Mouse (Mus musculus) CH12.LX (cell line): ENCODE data around the gene Tbl1xr1. TPM values are rescaled to one million over a fixed set of nuclear protein-coding genes. Genes with fewer than 3 reads are reported as not detected.
A peak's percentile ranks its signal among the peaks of the same experiment; 100 is the strongest.

Experiments
- DNase-seq: peaks from one replicate; pipeline ENCODE4 v3.0.0-alpha.2; 2013; ENCODE audit errors: extremely low read depth
- H3K27ac ChIP-seq: 2 replicates; pipeline ENCODE4 v1.5.1; 2012; ENCODE audit warnings: low read depth, mild to moderate bottlenecking, control low read depth, moderate library complexity; ENCODE audit not compliant: insufficient read depth
- H3K27me3 ChIP-seq: replicated peaks from 2 replicates; pipeline ENCODE3; 2012; ENCODE audit warnings: inconsistent platforms
- H3K36me3 ChIP-seq, 2 experiments: replicated peaks in 1 of 2; 2 replicates each; pipeline versions ENCODE3 to v1.6.1; 2012; ENCODE audit warnings: inconsistent platforms in 1 of 2, low read length in 1 of 2, mild to moderate bottlenecking in 1 of 2, mixed read lengths in 1 of 2, moderate library complexity in 1 of 2; ENCODE audit not compliant: control insufficient read depth in 1 of 2, insufficient read depth in 1 of 2
- H3K4me1 ChIP-seq, 2 experiments: 2 replicates each; pipeline ENCODE4 v1.6.1; 2012; ENCODE audit warnings: inconsistent platforms in 1 of 2, moderate library complexity in 1 of 2; ENCODE audit not compliant: insufficient read depth in 2 of 2, control insufficient read depth in 1 of 2
- H3K4me2 ChIP-seq: 2 replicates; pipeline ENCODE4 v1.6.1; 2012; ENCODE audit warnings: low read depth, mild to moderate bottlenecking, control low read depth; ENCODE audit not compliant: poor library complexity, insufficient read depth, severe bottlenecking
- H3K4me3 ChIP-seq, 3 experiments: fragments of 150-350 bp in 1 of 3; sonication (generic) in 1 of 3; replicated peaks in 1 of 3; 2 replicates each; pipeline versions ENCODE3 to v1.5.1; 2011 to 2012; ENCODE audit warnings: low read depth in 2 of 3, low read length in 2 of 3, mild to moderate bottlenecking in 2 of 3, moderate library complexity in 2 of 3, control low read depth in 1 of 3, improper control_type of control experiment in 1 of 3, inconsistent platforms in 1 of 3, mixed read lengths in 1 of 3; ENCODE audit not compliant: poor library complexity in 1 of 3
- H3K79me2 ChIP-seq: replicated peaks from 2 replicates; pipeline ENCODE4 v1.6.1; 2012; ENCODE audit warnings: mild to moderate bottlenecking, moderate library complexity; ENCODE audit not compliant: control insufficient read depth, poor library complexity, insufficient read depth, severe bottlenecking; ENCODE audit errors: extremely low read depth
- H3K9ac ChIP-seq: 2 replicates; pipeline ENCODE4 v1.6.1; 2012; ENCODE audit warnings: low read depth, mild to moderate bottlenecking, control low read depth, moderate library complexity; ENCODE audit not compliant: insufficient read depth
- H3K9me3 ChIP-seq: replicated peaks from 2 replicates; pipeline ENCODE3; 2012; ENCODE audit warnings: low read length, inconsistent platforms, mixed read lengths
- BHLHE40 ChIP-seq: IDR thresholded peaks from 2 replicates; pipeline ENCODE4 v1.6.1; 2011; ENCODE audit warnings: mild to moderate bottlenecking, low read depth, low read length, improper control_type of control experiment
- CHD1 ChIP-seq: IDR thresholded peaks from 2 replicates; pipeline ENCODE4 v1.6.1; 2012; ENCODE audit warnings: low read depth, low read length, improper control_type of control experiment, inconsistent platforms
- CHD2 ChIP-seq: IDR thresholded peaks from 2 replicates; pipeline ENCODE4 v1.6.1; 2011; ENCODE audit warnings: low read length, improper control_type of control experiment
- CTCF ChIP-seq, 2 experiments: IDR thresholded peaks in 1 of 2; conservative IDR thresholded peaks in 1 of 2; 2 replicates each; pipeline ENCODE4 v1.5.1; 2011 to 2012; ENCODE audit warnings: low read depth in 2 of 2, low read length in 2 of 2, improper control_type of control experiment in 1 of 2, inconsistent platforms in 1 of 2, mild to moderate bottlenecking in 1 of 2, moderate library complexity in 1 of 2
- ETS1 ChIP-seq: conservative IDR thresholded peaks from 2 replicates; pipeline ENCODE4 v1.6.1; 2012; ENCODE audit warnings: low read depth, mild to moderate bottlenecking, inconsistent platforms, low read length, improper control_type of control experiment, moderate library complexity
- HCFC1 ChIP-seq: IDR thresholded peaks from 2 replicates; pipeline ENCODE4 v1.6.1; 2012; ENCODE audit warnings: low read depth, mild to moderate bottlenecking, inconsistent platforms, low read length, improper control_type of control experiment
- IRF4 ChIP-seq: IDR thresholded peaks from 2 replicates; pipeline ENCODE4 v1.6.1; 2014; ENCODE audit warnings: low read depth, mild to moderate bottlenecking, inconsistent platforms, low read length, improper control_type of control experiment
- KAT2A ChIP-seq: IDR thresholded peaks from 2 replicates; pipeline ENCODE4 v1.6.1; 2012; ENCODE audit warnings: low read length, improper control_type of control experiment, inconsistent platforms; ENCODE audit not compliant: insufficient replicate concordance
- MAX ChIP-seq: IDR thresholded peaks from 2 replicates; pipeline ENCODE4 v1.6.1; 2011; ENCODE audit warnings: low read length, improper control_type of control experiment
- MAZ ChIP-seq: IDR thresholded peaks from 2 replicates; pipeline ENCODE4 v1.6.1; 2012; ENCODE audit warnings: low read depth, mild to moderate bottlenecking, inconsistent platforms, low read length, improper control_type of control experiment, moderate library complexity
- MEF2A ChIP-seq: IDR thresholded peaks from 2 replicates; pipeline ENCODE4 v1.6.1; 2014; ENCODE audit warnings: low read depth, mild to moderate bottlenecking, inconsistent platforms, low read length, improper control_type of control experiment, borderline replicate concordance
- MXI1 ChIP-seq: IDR thresholded peaks from 2 replicates; pipeline ENCODE4 v1.6.1; 2011; ENCODE audit warnings: mild to moderate bottlenecking, low read depth, low read length, improper control_type of control experiment
- NELFE ChIP-seq: IDR thresholded peaks from 2 replicates; pipeline ENCODE4 v1.6.1; 2011; ENCODE audit warnings: low read depth, low read length, improper control_type of control experiment
- RAD21 ChIP-seq: IDR thresholded peaks from 2 replicates; pipeline ENCODE4 v1.6.1; 2011; ENCODE audit warnings: low read depth, mild to moderate bottlenecking, low read length, improper control_type of control experiment, moderate library complexity
- TCF12 ChIP-seq: IDR thresholded peaks from 2 replicates; pipeline ENCODE4 v1.6.1; 2014; ENCODE audit warnings: low read depth, mild to moderate bottlenecking, inconsistent platforms, low read length, improper control_type of control experiment
- UBTF ChIP-seq: IDR thresholded peaks from 2 replicates; pipeline ENCODE4 v1.6.1; 2012; ENCODE audit warnings: low read depth, mild to moderate bottlenecking, inconsistent platforms, low read length, improper control_type of control experiment, moderate library complexity
- ZKSCAN1 ChIP-seq: IDR thresholded peaks from 2 replicates; pipeline ENCODE4 v1.6.1; 2012; ENCODE audit warnings: low read depth, inconsistent platforms, low read length, improper control_type of control experiment, borderline replicate concordance
- ZMIZ1 ChIP-seq: IDR thresholded peaks from 2 replicates; pipeline ENCODE4 v1.6.1; 2012; ENCODE audit warnings: low read depth, mild to moderate bottlenecking, inconsistent platforms, low read length, improper control_type of control experiment
- ZNF384 ChIP-seq: IDR thresholded peaks from 2 replicates; pipeline ENCODE4 v1.6.1; 2012; ENCODE audit warnings: low read depth, low read length, improper control_type of control experiment, inconsistent platforms
- dilution Hi-C: fragments of 300-500 bp; cut with MboI; formaldehyde crosslinking; loops from 2 replicates; pipeline ENCODE4 v1.14.3; 2020; ENCODE audit warnings: low sequenced_read_pairs; ENCODE audit not compliant: extremely low pct_unique_long_range_greater_than_20kb, extremely low pct_ligation_motif_present
- in situ Hi-C: fragments of 300-500 bp; cut with MboI; formaldehyde crosslinking; loops from 3 replicates; pipeline ENCODE4 v1.14.3; 2019; ENCODE audit warnings: low sequenced_read_pairs, low pct_ligation_motif_present, low pct_unique_long_range_greater_than_20kb, mixed read lengths
- polyA plus RNA-seq: library from polyadenylated mRNA; unstranded; fragments of >175 nt; gene quantifications from 2 replicates; pipeline ENCODE4 v1.2.1, GENCODE M21; 2012; ENCODE audit warnings: low read depth; ENCODE audit not compliant: insufficient read length
- total RNA-seq, 2 experiments: library from RNA; depleted of rRNA; stranded (reverse); fragments of 300-350 nt in 1 of 2; fragments of >200 nt in 1 of 2; gene quantifications; 2 replicates each; pipeline ENCODE4 v1.2.3; 2012 to 2014

The Tbl1xr1 gene
- total and polyA plus RNA-seq, 3 experiments, result 33.7 to 39.9 (median 38.3) TPM

- no peak for DNase-seq
- Histone ChIP-seq H3K4me3 (no peak overlapping the region), H3K27ac (no peak overlapping the region), H3K9ac (no peak overlapping the region), H3K36me3 (peaks cover 35 to 82% of the 10 kb centered on the region in 2 experiments), H3K9me3 (peaks cover 3% of the 10 kb centered on the region), H3K79me2 (no peaks in the 10 kb centered on the region), H3K27me3 (no peaks in the 10 kb centered on the region), H3K4me1 (peaks cover 0 to 3% of the 10 kb centered on the region in 2 experiments; a peak in 1 of 4 replicates), H3K4me2 (no peak overlapping the region)
- in situ Hi-C loops, result no loop called here
- dilution Hi-C loops, result no loop called here
- TF ChIP-seq CHD1, result no peak
- TF ChIP-seq RAD21, result no peak
- TF ChIP-seq MAZ, result no peak
- no peak for TF ChIP-seq MEF2A
- no peak for TF ChIP-seq CHD2
- TF ChIP-seq MAX, result no peak
- no peak for TF ChIP-seq ZNF384
- no peak for TF ChIP-seq MXI1
- TF ChIP-seq CTCF (conservative IDR thresholded peaks at IDR 0.05 in 1 of 2, IDR thresholded peaks at IDR 0.05 in 1 of 2; ENCODE audit: low read depth in 2 of 2, low read length in 2 of 2), result no peak
- TF ChIP-seq BHLHE40, result no peak
- no peak for TF ChIP-seq ZKSCAN1
Observed at GRCm38 (mm10) chr3:22198802-22199201, 122.3 kb downstream of the Tbl1xr1 start.

- Histone ChIP-seq H3K4me2 (peak overlapping the region; percentile 71; the same call in 1 of the 2 replicates), H3K9ac (no peak overlapping the region), H3K27me3 (no peaks in the 10 kb centered on the region), H3K27ac (no peak overlapping the region), H3K9me3 (no peaks in the 10 kb centered on the region), H3K36me3 (peaks cover 13 to 70% of the 10 kb centered on the region in 2 experiments), H3K79me2 (no peaks in the 10 kb centered on the region), H3K4me1 (peaks cover 0 to 29% of the 10 kb centered on the region in 2 experiments; a peak in 2 of 4 replicates), H3K4me3 (no peak overlapping the region)
- no peak for DNase-seq
- dilution Hi-C loops (no loop called here), in situ Hi-C loops (no loop called here)
- TF ChIP-seq TCF12, result no peak
- 0 out of 2 replicates have a peak, but pooled peaks have one; percentile 16 for TF ChIP-seq IRF4
- no peak for TF ChIP-seq ZMIZ1
- TF ChIP-seq KAT2A, result no peak
- TF ChIP-seq NELFE, result no peak
- no peak for TF ChIP-seq ETS1
- no peak for TF ChIP-seq HCFC1
- no peak for TF ChIP-seq UBTF
Observed at GRCm38 (mm10) chr3:22204186-22204585, 127.7 kb downstream of the Tbl1xr1 start.
